In genomic region chr10:89491321-89491720, GRCm38 (mm10) we compare ENCODE assay signal across 20 mouse cellular contexts. TPM values are rescaled to one million over a fixed set of nuclear protein-coding genes. Genes with fewer than 3 reads are reported as not detected.
A peak's percentile ranks its signal among the peaks of the same experiment; 100 is the strongest.
DNase-seq lines count a peak whose midpoint lies in the region; ATAC-seq and TF ChIP-seq lines count a peak whose summit lies in the region.
"Had no signal": no experiment of that assay in that cellular context is flagged by ENCODE, and none has a peak within 500 bp of the region (broad histone marks: within the 10 kb centered on the region; RNA-seq: fewer than 3 reads in every experiment).

No protein-coding gene starts in this region.

- peaks cover 27% of the 10 kb centered on the region for H3K4me1 ChIP-seq in midbrain, embryonic 10.5 days
- H3K4me1 ChIP-seq in midbrain, embryonic 15.5 days = no peaks in the 10 kb centered on the region
- H3K4me1 ChIP-seq: limb, embryonic 13.5 days; liver, embryonic 15.5 days had no signal

- no peak for TF ChIP-seq POLR2A in brain, embryonic 14.5 days (IDR thresholded peaks at IDR 0.05; ENCODE audit: borderline replicate concordance, extremely low read depth, insufficient read depth, insufficient read length, poor library complexity, severe bottlenecking)

- whole genome bisulfite sequencing in midbrain, embryonic 10.5 days = 10% methylated on average over 3 of the region's 3 CpGs
- 16% methylated on average over 3 of the region's 3 CpGs for WGBS in midbrain, embryonic 15.5 days

- no peak for ATAC-seq in midbrain, embryonic 15.5 days (replicated peaks)
- ATAC-seq: hindbrain, postnatal 0 days; lung, postnatal 0 days had no signal

- peaks cover 58% of the 10 kb centered on the region for H3K27me3 ChIP-seq in midbrain, embryonic 10.5 days (ENCODE audit: low read depth, poor library complexity, severe bottlenecking)
- H3K27me3 ChIP-seq in midbrain, embryonic 15.5 days (replicated peaks) = 0 out of 2 replicates have a peak, but pooled peaks cover 2% of the 10 kb centered on the region
- H3K27me3 ChIP-seq: limb, embryonic 13.5 days; liver, embryonic 15.5 days had no signal

- no peak overlapping the region for H3K4me2 ChIP-seq in midbrain, embryonic 15.5 days
- H3K4me2 ChIP-seq: heart, embryonic 11.5 days; limb, embryonic 13.5 days; liver, embryonic 15.5 days had no signal

- no peak overlapping the region for H3K4me3 ChIP-seq in midbrain, embryonic 10.5 days
- no peak overlapping the region for H3K4me3 ChIP-seq in midbrain, embryonic 15.5 days
- H3K4me3 ChIP-seq: erythroblast, embryonic 14.5 days; limb, embryonic 13.5 days; liver, embryonic 15.5 days; myocyte had no signal

- no peak overlapping the region for H3K9ac ChIP-seq in midbrain, embryonic 15.5 days
- H3K9ac ChIP-seq: limb, embryonic 13.5 days; liver, embryonic 15.5 days had no signal

- no peaks in the 10 kb centered on the region for H3K36me3 ChIP-seq in midbrain, embryonic 10.5 days
- no peaks in the 10 kb centered on the region for H3K36me3 ChIP-seq in midbrain, embryonic 15.5 days (replicated peaks)
- H3K36me3 ChIP-seq: limb, embryonic 13.5 days; liver, embryonic 15.5 days had no signal

- no peak overlapping the region for H3K27ac ChIP-seq in midbrain, embryonic 10.5 days (replicated peaks)
- H3K27ac ChIP-seq in midbrain, embryonic 15.5 days = no peak overlapping the region
- H3K27ac ChIP-seq: hindbrain, postnatal 0 days; limb, embryonic 13.5 days; liver, embryonic 15.5 days had no signal

- no peak for TF ChIP-seq CTCF in brain, embryonic 14.5 days (IDR thresholded peaks at IDR 0.05; ENCODE audit: borderline replicate concordance, extremely low read depth, insufficient read depth, insufficient read length)

- no peaks in the 10 kb centered on the region for H3K9me3 ChIP-seq in midbrain, embryonic 10.5 days (replicated peaks)
- H3K9me3 ChIP-seq in midbrain, embryonic 15.5 days = no peaks in the 10 kb centered on the region
- H3K9me3 ChIP-seq: limb, embryonic 13.5 days; liver, embryonic 15.5 days had no signal

- DNase-seq in midbrain, embryonic 10.5 days (ENCODE audit: low spot score) = peak; percentile 40
- peak; percentile 71 for DNase-seq in brain, embryonic 14.5 days (ENCODE audit: low read depth)
- peak; percentile 8 for DNase-seq in embryo, embryonic 11.5 days (ENCODE audit: low read depth, low spot score)
- DNase-seq in mesoderm, embryonic 11.5 days (ENCODE audit: low read depth, low spot score) = peak; percentile 75
- DNase-seq in kidney, adult 11 months = no peak
- DNase-seq in cerebellum, postnatal 14 days = no peak
- DNase-seq: cerebellum, adult 18-20 months; heart, postnatal 14 days; kidney, adult 8-10 months; kidney, postnatal 25 days; layer of hippocampus, adult 9-11 months; right cerebral cortex, postnatal 14 days had no signal

RNA-seq across cellular contexts. Expression of gene Nr1h4, which starts 42.1 kb away (rescaled TPM):
- 0.07 and 0.20 TPM in 2 replicates for polyA plus RNA-seq in midbrain, embryonic 10.5 days (2016; fragmentation: Nextera tagmentation; extraction: Ambion mirVana)
- 0.08 TPM in 1 of 2 replicates, not detected in the other for polyA plus RNA-seq in midbrain, embryonic 15.5 days (2015; fragmentation: Nextera tagmentation; extraction: Ambion mirVana)
- polyA plus RNA-seq in brain, embryonic 14.5 days (2012; rRNA removed) = 0.04 and 0.07 TPM in 2 replicates
- polyA plus RNA-seq: erythroblast, embryonic 14.5 days; limb, embryonic 13.5 days; myocyte had no signal

RNA-seq across cellular contexts. Expression of gene Gas2l3, which starts 47.6 kb away (rescaled TPM):
- 18.7 and 19.4 TPM in 2 replicates for polyA plus RNA-seq in midbrain, embryonic 10.5 days (2016; fragmentation: Nextera tagmentation; extraction: Ambion mirVana)
- 3.9 and 4.5 TPM in 2 replicates for polyA plus RNA-seq in midbrain, embryonic 15.5 days (2015; fragmentation: Nextera tagmentation; extraction: Ambion mirVana)
- polyA plus RNA-seq in brain, embryonic 14.5 days (2012; rRNA removed) = 3.6 and 4.4 TPM in 2 replicates

Comparison
In these comparisons a context has a peak if more than half of its experiments do, and no peak if none do; other contexts are left out.
1. DNase-seq: peak in midbrain, embryonic 10.5 days (single experiment), brain, embryonic 14.5 days (single experiment), embryo, embryonic 11.5 days (single experiment) and mesoderm, embryonic 11.5 days (single experiment); none in kidney, adult 11 months (single experiment) and cerebellum, postnatal 14 days (0 of 2).